9 mouse cellular contexts compared by ENCODE assay signal in the genomic region with DNA sequence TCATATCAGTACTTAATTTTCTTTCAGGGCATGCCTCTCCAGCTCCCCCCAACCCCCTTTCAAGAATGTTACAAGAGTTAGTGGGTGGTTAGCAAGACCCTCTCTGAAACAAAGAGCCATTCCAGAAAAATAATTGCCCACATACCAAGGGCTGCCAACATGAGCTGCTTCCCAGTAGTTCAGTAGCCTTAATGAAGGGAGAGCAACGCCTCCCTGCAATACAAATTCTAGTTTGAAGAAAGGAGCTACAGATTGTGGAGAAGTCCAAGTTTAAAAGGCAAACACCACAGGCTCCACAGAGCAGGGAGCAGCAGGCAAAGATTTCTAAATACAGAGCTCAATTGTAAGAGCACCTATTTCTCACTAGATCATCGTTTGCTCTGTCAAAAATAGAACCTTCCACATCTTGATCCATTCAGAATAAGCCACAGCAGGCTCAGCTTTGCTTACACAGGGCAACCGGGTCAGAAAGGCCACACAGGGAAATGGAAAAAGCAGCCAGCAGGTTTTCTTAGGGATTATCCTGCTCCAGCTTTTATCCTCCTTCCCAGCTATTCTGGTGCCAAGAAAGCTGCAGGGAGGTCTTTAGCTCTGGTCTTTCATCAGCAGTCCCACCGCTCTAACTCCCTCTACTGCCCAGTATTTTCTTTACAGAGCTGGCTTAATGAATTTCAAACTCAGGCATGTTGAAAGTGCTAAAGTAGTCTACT. TPM values are rescaled to one million over a fixed set of nuclear protein-coding genes. Genes with fewer than 3 reads are reported as not detected.
DNase-seq lines count a peak whose midpoint lies in the region; TF ChIP-seq lines count a peak whose summit lies in the region.
"Had no signal": no experiment of that assay in that cellular context is flagged by ENCODE, and none has a peak within 500 bp of the region (broad histone marks: within the 10 kb centered on the region; RNA-seq: fewer than 3 reads in every experiment).

No protein-coding gene starts in this region.

- TF ChIP-seq CTCF in gastrocnemius, adult 2 months (IDR thresholded peaks at IDR 0.05), result peak; percentile 37

- peak overlapping the region; percentile 12; the same call in 1 of the 2 replicates for H3K27ac ChIP-seq in gastrocnemius, adult 2 months
- peak overlapping the region; percentile 56 for H3K27ac ChIP-seq in limb, embryonic 10.5 days
- H3K27ac ChIP-seq: macrophage had no signal

- H3K36me3 ChIP-seq in limb, embryonic 10.5 days, result peaks cover 13% of the 10 kb centered on the region

- DNase-seq in gastrocnemius, adult 2 months, result no peak
- DNase-seq in gastrocnemius, postnatal 14 days, result no peak
- DNase-seq in right cerebral cortex, postnatal 10 days (ENCODE audit: low spot score in 2 of 2), result peak; percentile 46 to 69
- DNase-seq in right cerebral cortex, adult 2 months (ENCODE audit: low spot score in 2 of 2), result no peak
- DNase-seq in limb, embryonic 10.5 days (ENCODE audit: low spot score), result no peak
- peak; percentile 36 for DNase-seq in yolk sac, embryonic 10.5 days (ENCODE audit: low spot score)
- DNase-seq in cerebellum, adult 11 months, result no peak
- DNase-seq in gastrocnemius, adult 8-10 months (ENCODE audit: low spot score in 2 of 2), result no peak

- no peak overlapping the region for H3K4me3 ChIP-seq in gastrocnemius, adult 2 months
- no peak overlapping the region for H3K4me3 ChIP-seq in limb, embryonic 10.5 days

- intact Hi-C loops in gastrocnemius, adult 2 months (cut with DNase I), result no loop called here
- intact Hi-C loops in gastrocnemius, postnatal 14 days (cut with DNase I; ENCODE audit: low total_unique reads), result no loop called here

- 19% methylated on average over 4 of the region's 4 CpGs for WGBS in limb, embryonic 10.5 days

- no peaks in the 10 kb centered on the region for H3K27me3 ChIP-seq in limb, embryonic 10.5 days (ENCODE audit: low read depth, poor library complexity, severe bottlenecking)

- no peaks in the 10 kb centered on the region for H3K9me3 ChIP-seq in limb, embryonic 10.5 days (replicated peaks)

- peaks cover 16% of the 10 kb centered on the region for H3K4me1 ChIP-seq in limb, embryonic 10.5 days

RNA-seq across cellular contexts. Expression of a gene that starts 13.6 kb away (rescaled TPM):
- total RNA-seq in gastrocnemius, adult 2 months (2021), result 10 to 100 TPM; 42.9 to 63.3 TPM
- 10 to 100 TPM; 67.9 to 72.9 TPM for total RNA-seq in gastrocnemius, postnatal 14 days (2021)
- 928 and 985 TPM in 2 replicates for polyA plus RNA-seq in limb, embryonic 10.5 days (2016; fragmentation: Nextera tagmentation; extraction: Ambion mirVana)
- 10 to 100 TPM; 38.1 to 53.9 (median 48.6) TPM for total RNA-seq in gastrocnemius, adult 8-10 months (2022)

Comparison
In these comparisons a context has a peak if more than half of its experiments do, and no peak if none do; other contexts are left out.
1. DNase-seq: peak in right cerebral cortex, postnatal 10 days (2 of 2) and yolk sac, embryonic 10.5 days (single experiment); none in gastrocnemius, adult 2 months (single experiment), gastrocnemius, postnatal 14 days (single experiment), right cerebral cortex, adult 2 months (0 of 2), limb, embryonic 10.5 days (single experiment), cerebellum, adult 11 months (single experiment) and gastrocnemius, adult 8-10 months (0 of 2).